Mouse (Mus musculus): ENCODE results near the gene Vamp9. TPM values are rescaled to one million over a fixed set of nuclear protein-coding genes. Genes with fewer than 3 reads are reported as not detected.

The Vamp9 gene
- polyA plus RNA-seq, 1 experiment from 2014 or later, result 0.68 TPM

- ATAC-seq (ENCODE audit: low FRiP score, low TSS enrichment), result no peak
- WGBS, result 95% methylated on average over 9 of the region's 9 CpGs
- H3K4me3 ChIP-seq (replicated peaks; ENCODE audit: low read depth, low read length), result no peak overlapping the region
- H3K9ac ChIP-seq (replicated peaks; ENCODE audit: low read length), result no peak overlapping the region
- no peaks in the 10 kb centered on the region for H3K27me3 ChIP-seq (ENCODE audit: control insufficient read depth, insufficient read depth, low read length)
- peaks cover 3% of the 10 kb centered on the region; the same call in 1 of the 2 replicates for H3K4me1 ChIP-seq (ENCODE audit: control insufficient read depth, insufficient read depth, low read length)
- H3K36me3 ChIP-seq (ENCODE audit: control insufficient read depth, insufficient read depth, low read length), result no peaks in the 10 kb centered on the region
- no peaks in the 10 kb centered on the region for H3K9me3 ChIP-seq (ENCODE audit: control insufficient read depth, low read length)
- DNase-seq, result no peak
- no peak overlapping the region for H3K4me2 ChIP-seq (ENCODE audit: low read length)
- no peak overlapping the region for H3K27ac ChIP-seq (replicated peaks; ENCODE audit: low read depth, low read length)
Measured at GRCm38 (mm10) chr5:99983452-99984061, 77.5 kb downstream of the Vamp9 start.

GRCm38 (mm10) chr5:99994166-99994565 is 88.1 kb downstream of the Vamp9 start:
- Histone ChIP-seq H3K27me3 (ENCODE audit: control insufficient read depth, insufficient read depth, low read length) (no peaks in the 10 kb centered on the region), H3K4me3 (replicated peaks; ENCODE audit: low read depth, low read length) (no peak overlapping the region), H3K9me3 (ENCODE audit: control insufficient read depth, low read length) (peaks cover 6% of the 10 kb centered on the region; the same call in 1 of the 2 replicates), H3K4me1 (ENCODE audit: control insufficient read depth, insufficient read depth, low read length) (no peaks in the 10 kb centered on the region), H3K4me2 (ENCODE audit: low read length) (no peak overlapping the region), H3K9ac (replicated peaks; ENCODE audit: low read length) (no peak overlapping the region), H3K27ac (replicated peaks; ENCODE audit: low read depth, low read length) (no peak overlapping the region), H3K36me3 (ENCODE audit: control insufficient read depth, insufficient read depth, low read length) (no peaks in the 10 kb centered on the region)
- DNase-seq (no peak), ATAC-seq (ENCODE audit: low FRiP score, low TSS enrichment) (no peak)
- 82% methylated on average over 3 of the region's 3 CpGs for WGBS

DNA sequence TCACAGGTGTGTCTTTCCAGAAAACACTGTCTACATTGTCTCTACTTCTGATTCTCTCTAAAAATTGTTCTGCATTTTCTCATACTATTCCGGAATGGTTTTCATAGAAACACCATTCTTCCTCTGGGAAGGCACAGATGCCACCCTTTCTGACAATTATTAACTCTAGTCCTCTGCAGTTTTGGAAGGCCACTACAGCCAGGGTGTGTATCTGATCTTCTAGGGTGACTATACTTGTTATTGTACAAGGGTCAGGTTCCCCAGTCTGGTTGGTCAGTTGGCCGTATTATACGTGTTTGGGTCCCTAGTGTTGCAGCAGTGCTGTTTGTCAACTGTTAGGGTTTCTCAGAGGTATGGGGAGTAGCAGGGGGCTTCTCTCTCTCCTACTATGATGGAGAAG is 88.6 kb downstream of the Vamp9 start:
- Histone ChIP-seq H3K4me3 (replicated peaks; ENCODE audit: low read depth, low read length) (no peak overlapping the region), H3K9me3 (ENCODE audit: control insufficient read depth, low read length) (peaks cover 6% of the 10 kb centered on the region; the same call in 1 of the 2 replicates), H3K9ac (replicated peaks; ENCODE audit: low read length) (no peak overlapping the region), H3K27ac (replicated peaks; ENCODE audit: low read depth, low read length) (no peak overlapping the region), H3K4me2 (ENCODE audit: low read length) (no peak overlapping the region), H3K27me3 (ENCODE audit: control insufficient read depth, insufficient read depth, low read length) (no peaks in the 10 kb centered on the region), H3K4me1 (ENCODE audit: control insufficient read depth, insufficient read depth, low read length) (no peaks in the 10 kb centered on the region), H3K36me3 (ENCODE audit: control insufficient read depth, insufficient read depth, low read length) (no peaks in the 10 kb centered on the region)
- ATAC-seq (ENCODE audit: low FRiP score, low TSS enrichment) (no peak), DNase-seq (no peak)
- 96% methylated on average over 3 of the region's 3 CpGs for WGBS

GRCm38 (mm10) chr5:100000048-100000447 is 94.0 kb downstream of the Vamp9 start:
- no peak for ATAC-seq (ENCODE audit: low FRiP score, low TSS enrichment)
- H3K9me3 ChIP-seq (ENCODE audit: control insufficient read depth, low read length), result peaks cover 6% of the 10 kb centered on the region; the same call in 1 of the 2 replicates
- H3K4me1 ChIP-seq (ENCODE audit: control insufficient read depth, insufficient read depth, low read length), result no peaks in the 10 kb centered on the region
- no peak overlapping the region for H3K4me2 ChIP-seq (ENCODE audit: low read length)
- no peaks in the 10 kb centered on the region for H3K36me3 ChIP-seq (ENCODE audit: control insufficient read depth, insufficient read depth, low read length)
- no peak overlapping the region for H3K9ac ChIP-seq (replicated peaks; ENCODE audit: low read length)
- no peak overlapping the region for H3K27ac ChIP-seq (replicated peaks; ENCODE audit: low read depth, low read length)
- DNase-seq, result no peak
- H3K27me3 ChIP-seq (ENCODE audit: control insufficient read depth, insufficient read depth, low read length), result no peaks in the 10 kb centered on the region
- WGBS, result 82% methylated on average over 7 of the region's 7 CpGs
- H3K4me3 ChIP-seq (replicated peaks; ENCODE audit: low read depth, low read length), result no peak overlapping the region

- ATAC-seq (ENCODE audit: low FRiP score, low TSS enrichment) (no peak), DNase-seq (no peak)
- no peaks in the 10 kb centered on the region for H3K4me1 ChIP-seq (ENCODE audit: control insufficient read depth, insufficient read depth, low read length)
- H3K4me2 ChIP-seq (ENCODE audit: low read length), result no peak overlapping the region
- H3K9me3 ChIP-seq (ENCODE audit: control insufficient read depth, low read length), result peaks cover 5% of the 10 kb centered on the region; the same call in 1 of the 2 replicates
- WGBS, result 48% methylated on average over 8 of the region's 8 CpGs
- H3K9ac ChIP-seq (replicated peaks; ENCODE audit: low read length), result no peak overlapping the region
- H3K36me3 ChIP-seq (ENCODE audit: control insufficient read depth, insufficient read depth, low read length), result no peaks in the 10 kb centered on the region
- H3K27me3 ChIP-seq (ENCODE audit: control insufficient read depth, insufficient read depth, low read length), result no peaks in the 10 kb centered on the region
- H3K27ac ChIP-seq (replicated peaks; ENCODE audit: low read depth, low read length), result no peak overlapping the region
- no peak overlapping the region for H3K4me3 ChIP-seq (replicated peaks; ENCODE audit: low read depth, low read length)
Measured at GRCm38 (mm10) chr5:100000500-100000899, 94.4 kb downstream of the Vamp9 start.

Other genes with a start within 250 kb of the Vamp9 start
- 59.5 and 75.6 TPM in 2 replicates for gene Rasgef1b, start 177.2 kb upstream of the Vamp9 start, polyA plus RNA-seq (2014; fragmentation: Nextera tagmentation; extraction: Ambion mirVana)
- 134 and 147 TPM in 2 replicates for gene Hnrnpd, start 72.7 kb downstream of the Vamp9 start, polyA plus RNA-seq (2014; fragmentation: Nextera tagmentation; extraction: Ambion mirVana)
- gene 4930524J08Rik, start 72.8 kb downstream of the Vamp9 start, polyA plus RNA-seq (2014; fragmentation: Nextera tagmentation; extraction: Ambion mirVana), result 2.4 and 3.6 TPM in 2 replicates
- gene Hnrnpdl, start 133.4 kb downstream of the Vamp9 start, polyA plus RNA-seq (2014; fragmentation: Nextera tagmentation; extraction: Ambion mirVana), result 268 and 279 TPM in 2 replicates
- gene Enoph1, start 133.7 kb downstream of the Vamp9 start, polyA plus RNA-seq (2014; fragmentation: Nextera tagmentation; extraction: Ambion mirVana), result 43.4 and 49.4 TPM in 2 replicates

Measured in midbrain, embryonic 14.5 days (tissue).